Mouse (Mus musculus): Measurements from ENCODE around the gene 2310033P09Rik.

2310033P09Rik gene

GRCm38 (mm10) chr11:59230144-59230760 lies 22.1 kb downstream of the 2310033P09Rik start:
- DNase-seq (ENCODE audit: low spot score), result no peak

GRCm38 (mm10) chr11:59232797-59233196 lies 24.7 kb downstream of the 2310033P09Rik start:
- DNase-seq (ENCODE audit: low spot score), result no peak

DNA sequence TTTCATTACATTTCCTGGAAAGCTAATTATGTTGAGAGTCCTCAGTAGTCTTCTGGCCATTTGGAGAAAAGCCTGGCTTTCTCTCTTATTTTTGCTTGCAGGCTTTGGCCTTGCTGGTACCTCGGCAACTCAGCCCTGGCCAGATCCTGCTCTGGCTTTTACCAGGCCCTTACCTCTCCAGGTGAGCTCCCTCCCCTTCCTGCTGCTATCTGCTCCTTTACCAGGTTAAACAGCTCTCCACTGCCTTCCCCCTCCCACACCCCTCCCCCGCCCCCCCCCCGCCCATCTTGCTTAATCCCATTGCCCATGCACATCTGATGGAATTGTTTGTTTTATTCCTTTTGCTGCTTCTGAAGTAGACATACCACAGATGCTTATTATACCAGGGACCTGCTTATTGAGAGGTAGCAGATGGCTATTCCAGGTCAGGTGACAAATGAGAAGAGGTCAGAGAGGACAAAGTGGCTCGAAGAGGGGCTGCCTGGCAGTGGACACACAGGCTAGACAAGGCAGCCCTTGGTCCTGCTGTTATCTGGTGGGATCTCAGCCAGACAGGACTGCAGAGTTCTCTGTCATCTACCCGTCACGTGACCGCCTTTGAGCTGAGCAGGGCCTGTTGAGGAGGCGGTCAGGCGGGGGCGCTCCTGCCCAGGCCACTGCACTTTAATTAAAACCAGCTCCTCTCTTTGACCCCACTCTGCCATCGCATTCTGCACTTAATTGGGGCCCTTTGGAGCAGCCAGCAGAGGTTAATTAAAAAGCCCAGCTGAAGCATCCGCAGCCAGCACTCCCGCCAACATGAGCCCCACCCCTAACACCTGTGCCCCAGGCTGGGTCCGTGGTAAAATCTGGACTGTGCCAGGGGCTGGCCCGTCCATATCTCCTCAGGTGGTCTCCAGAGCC lies 30.7 kb downstream of the 2310033P09Rik start:
- no peak for DNase-seq (ENCODE audit: low spot score)

GRCm38 (mm10) chr11:59239428-59239785 lies 31.3 kb downstream of the 2310033P09Rik start:
- no peak for DNase-seq (ENCODE audit: low spot score)

DNA sequence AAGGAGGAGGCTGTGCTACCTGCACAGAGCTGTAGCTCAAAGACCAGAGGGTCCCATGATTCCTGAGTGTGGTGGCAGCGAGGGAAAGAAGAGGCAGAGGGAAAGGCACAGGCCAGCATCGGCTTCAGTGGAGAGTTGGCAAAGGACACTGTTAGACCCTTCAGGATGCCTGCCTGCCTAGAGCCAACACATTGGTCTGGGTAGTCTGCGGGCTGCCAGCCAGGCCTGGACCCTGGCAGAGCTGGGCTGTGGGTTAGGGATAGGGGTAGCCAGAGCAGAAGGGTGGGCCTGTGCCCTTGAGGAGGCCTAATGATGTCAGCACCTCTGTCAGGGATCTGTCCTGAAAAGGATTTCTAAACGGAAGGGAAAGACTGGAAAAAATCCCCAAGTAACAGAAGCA lies 31.7 kb downstream of the 2310033P09Rik start:
- no peak for DNase-seq (ENCODE audit: low spot score)

DNA sequence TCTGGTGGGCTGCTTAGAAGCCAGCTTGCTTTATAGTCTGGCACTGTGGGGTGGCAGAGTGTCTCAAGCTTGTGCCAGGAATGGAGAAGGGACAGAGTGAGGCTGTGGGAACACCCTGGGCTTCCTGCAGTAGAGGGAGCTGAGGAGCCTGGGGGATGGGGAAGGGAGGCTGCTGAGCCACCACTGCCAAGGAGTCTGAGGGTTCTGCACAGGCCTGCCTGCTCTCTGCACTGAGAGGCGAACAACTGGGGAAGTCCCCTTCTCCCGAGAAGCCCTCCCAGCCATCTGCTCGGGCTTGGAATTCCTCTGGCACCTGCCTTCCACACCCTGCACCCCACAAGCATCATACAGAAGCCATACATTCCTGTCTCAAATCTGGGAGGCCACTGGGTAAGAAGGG lies 33.7 kb downstream of the 2310033P09Rik start:
- no peak for DNase-seq (ENCODE audit: low spot score)

DNA sequence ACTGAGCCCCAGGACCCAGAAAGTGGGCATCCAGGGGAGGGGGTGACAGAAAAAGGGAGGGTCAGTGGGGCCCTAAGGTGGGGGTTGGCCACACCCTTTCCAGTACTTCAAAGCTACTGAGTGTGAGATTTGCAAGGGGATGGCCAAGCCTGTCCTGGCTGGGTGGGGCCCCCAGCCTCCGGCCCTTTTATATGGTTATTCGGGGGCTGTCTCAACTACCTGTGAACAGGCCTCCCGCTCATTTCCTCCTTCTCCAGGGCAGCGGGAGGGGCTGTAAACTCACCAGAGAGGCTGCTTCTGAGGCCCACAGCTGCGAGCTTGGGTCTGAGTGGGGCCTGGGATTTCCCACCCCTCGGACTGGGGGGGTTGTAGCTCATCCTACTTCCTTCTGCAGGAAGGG lies 35.7 kb downstream of the 2310033P09Rik start:
- no peak for DNase-seq (ENCODE audit: low spot score)

DNA sequence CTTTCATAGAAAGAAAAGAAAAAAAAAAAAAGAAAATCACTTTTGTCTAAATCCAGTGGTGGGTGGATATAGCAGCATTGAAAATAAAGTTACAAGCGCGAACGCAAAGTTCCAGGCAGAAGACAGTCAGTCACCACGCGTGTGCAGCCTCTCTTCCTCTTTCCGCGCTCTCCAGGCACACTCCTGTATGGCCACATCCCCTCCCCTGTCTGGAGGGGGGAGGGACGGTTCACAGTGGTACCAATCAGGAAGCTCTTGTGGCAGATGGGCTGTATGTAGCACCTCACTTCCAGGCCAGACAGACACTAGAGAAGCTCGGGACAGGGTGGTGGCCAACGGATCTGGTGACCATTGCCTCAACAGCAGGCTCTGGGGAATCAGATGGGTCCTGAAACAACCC lies 40.0 kb downstream of the 2310033P09Rik start:
- DNase-seq (ENCODE audit: low spot score), result no peak

DNA sequence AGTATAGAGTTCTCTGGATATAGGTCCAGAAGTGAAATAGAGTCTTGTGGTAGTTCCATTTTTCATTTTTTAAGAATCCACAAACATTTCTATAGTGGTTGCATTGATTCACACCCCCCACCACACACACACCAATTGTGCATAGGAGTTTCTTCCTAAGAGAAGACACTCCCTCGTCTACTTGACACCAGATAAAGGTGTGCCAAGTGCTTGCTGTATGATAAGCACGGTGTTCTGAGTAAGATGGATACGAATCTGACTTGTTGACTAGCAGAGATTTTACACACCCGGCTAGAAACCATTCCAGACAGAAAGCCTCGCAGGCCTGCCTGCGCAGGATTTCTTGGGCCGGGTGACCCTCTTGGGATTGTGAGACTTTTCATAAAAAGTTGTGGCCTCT lies 51.5 kb downstream of the 2310033P09Rik start:
- DNase-seq (ENCODE audit: low spot score), result no peak
